Mouse (Mus musculus): ENCODE results near the gene Frmd4b.
"Not testable (repeated sequence)": the region's sequence is repeated elsewhere in the genome, so short reads cannot be mapped to it uniquely, and the experiment has no call there.

The Frmd4b gene

DNA sequence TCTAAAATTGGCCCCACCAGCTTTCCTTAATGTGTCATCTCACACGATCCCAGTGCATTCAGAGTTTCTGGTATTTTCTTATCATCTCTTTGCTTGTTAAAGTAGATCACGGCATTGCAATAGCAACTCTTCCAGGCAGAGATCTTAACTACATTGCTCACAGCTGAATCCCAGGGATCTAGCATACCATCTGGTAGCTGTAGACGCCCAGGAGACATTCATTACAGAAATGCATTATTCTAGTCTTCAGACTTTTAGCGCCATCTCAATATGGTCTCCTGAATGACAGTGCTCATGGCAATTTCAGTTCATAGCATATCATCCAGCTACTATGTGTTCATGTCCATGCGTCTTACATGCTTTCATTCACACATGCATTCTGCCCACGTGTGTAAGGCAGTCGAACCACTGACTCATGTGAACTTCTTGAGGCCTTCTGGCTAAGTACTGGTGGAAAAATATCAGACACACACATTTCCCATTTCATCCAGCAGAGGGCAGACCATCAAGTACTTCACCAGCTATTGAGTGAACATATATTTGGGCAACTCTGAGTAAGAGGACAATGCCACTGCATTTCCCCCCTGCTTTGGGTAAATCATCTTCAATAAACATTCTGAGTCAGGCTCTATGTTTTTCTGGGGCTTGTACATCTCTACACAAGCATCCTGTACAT lies 197.4 kb downstream of the Frmd4b start:
- peak; percentile 80 to 81 for DNase-seq (ENCODE audit: low spot score in 2 of 2)

DNA sequence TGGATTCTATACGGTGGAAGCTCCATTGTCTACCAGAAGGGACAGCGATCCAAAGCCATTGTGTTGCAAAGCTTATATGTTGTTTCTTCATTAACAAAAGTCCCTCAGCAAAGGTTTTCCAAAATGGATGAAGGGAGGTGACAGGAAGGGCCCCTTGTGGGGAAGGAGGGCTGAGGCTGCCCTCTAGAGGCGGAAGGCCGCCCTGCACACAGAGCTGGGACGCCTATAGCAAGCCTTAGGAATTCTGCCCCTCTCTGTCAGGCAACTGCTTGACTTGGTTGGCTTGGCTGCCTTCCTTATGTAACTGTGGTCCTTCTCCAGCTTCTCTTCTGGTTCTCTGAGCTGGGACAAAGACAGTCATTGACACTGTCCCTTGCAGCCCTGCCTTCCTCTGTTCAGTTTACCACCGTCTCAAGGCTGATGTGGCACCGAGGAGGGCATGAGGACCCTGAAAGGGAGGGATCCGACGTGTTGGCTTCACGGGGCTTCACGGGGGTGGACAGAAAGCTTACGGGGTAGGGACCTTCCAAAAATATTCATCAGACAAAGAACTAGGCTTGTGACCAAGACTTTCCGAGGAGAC lies 200.3 kb downstream of the Frmd4b start:
- DNase-seq (ENCODE audit: low spot score in 2 of 2), result peak in 1 of 2 experiments; percentile 63

DNA sequence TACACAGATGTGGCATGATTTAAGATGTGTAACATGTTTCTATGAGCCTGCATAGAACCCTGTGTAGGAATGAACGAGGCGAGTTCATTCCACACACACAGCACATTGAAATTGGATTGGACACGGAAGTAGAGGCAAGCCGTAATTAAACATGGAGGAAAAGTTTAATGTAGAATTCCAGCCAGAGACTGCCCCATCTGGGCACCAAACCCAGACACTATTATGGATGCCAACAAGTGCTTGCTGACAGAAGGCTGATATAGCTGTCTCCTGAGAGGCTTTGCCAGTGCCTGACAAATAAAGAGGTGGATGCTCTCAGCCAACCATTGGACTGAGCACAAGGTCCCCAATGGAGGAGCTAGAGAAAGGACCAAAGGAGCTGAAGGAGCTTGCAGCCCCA lies 201.8 kb downstream of the Frmd4b start:
- DNase-seq (ENCODE audit: low spot score in 2 of 2), result not testable (repeated sequence)

DNA sequence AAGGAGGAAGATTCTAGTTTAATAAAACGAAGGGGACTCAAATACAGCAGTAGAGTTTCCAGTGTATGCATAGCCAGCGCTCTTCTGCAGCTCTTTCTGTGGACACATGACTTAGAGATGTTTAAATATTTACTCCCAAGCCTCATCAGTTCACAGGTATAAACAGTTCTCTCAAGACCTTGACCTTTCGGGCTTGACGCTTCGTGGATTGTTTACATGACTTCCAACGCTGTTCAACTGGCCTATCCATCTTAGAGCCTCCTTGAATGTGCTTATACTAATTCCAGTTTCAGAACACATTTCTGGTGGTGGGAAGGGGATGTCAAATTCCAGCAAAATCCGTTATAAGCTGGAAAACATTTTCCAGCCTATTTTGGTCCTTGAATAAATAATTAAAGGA lies 203.9 kb downstream of the Frmd4b start:
- no peak for DNase-seq (ENCODE audit: low spot score in 2 of 2)

DNA sequence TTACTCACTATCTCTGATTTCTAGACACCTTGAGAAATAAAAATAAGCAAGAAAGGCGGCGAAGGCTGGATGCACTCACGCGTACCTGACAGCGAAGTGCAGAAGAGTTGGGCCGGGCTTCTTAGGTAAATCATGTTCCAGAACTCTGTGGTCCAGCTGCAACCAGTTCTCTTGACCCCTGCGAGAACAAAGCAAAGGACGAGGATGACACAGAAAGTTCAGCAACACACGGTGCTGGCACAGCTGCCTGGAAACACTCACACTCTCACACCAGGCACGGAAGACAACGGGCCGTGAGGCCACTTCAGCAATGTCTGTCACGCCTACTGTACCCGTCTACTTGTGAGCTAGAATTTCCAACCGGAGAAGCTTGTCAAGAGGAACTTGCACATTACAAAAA lies 204.9 kb downstream of the Frmd4b start:
- no peak for DNase-seq (ENCODE audit: low spot score in 2 of 2)

DNA sequence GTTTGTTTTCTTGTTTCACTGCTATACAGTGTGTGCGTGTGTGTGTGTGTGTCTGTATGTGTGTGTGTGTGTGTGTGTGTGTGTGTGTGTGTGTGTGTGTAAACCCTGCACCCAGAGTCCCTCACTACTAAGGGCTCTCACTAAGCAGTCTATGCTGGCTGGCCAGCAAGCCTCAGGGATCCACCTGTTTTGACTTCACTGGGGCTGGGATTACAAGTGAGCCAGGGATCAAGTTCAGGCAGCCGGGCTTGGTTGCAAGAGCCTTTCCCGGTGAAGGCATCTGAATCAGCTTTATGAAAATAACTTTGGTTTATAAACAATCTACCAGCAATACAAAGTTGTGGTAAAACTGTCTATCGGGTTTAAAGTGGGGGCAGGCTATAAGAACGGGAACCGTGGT lies 206.0 kb downstream of the Frmd4b start:
- no peak for DNase-seq (ENCODE audit: low spot score in 2 of 2)

DNA sequence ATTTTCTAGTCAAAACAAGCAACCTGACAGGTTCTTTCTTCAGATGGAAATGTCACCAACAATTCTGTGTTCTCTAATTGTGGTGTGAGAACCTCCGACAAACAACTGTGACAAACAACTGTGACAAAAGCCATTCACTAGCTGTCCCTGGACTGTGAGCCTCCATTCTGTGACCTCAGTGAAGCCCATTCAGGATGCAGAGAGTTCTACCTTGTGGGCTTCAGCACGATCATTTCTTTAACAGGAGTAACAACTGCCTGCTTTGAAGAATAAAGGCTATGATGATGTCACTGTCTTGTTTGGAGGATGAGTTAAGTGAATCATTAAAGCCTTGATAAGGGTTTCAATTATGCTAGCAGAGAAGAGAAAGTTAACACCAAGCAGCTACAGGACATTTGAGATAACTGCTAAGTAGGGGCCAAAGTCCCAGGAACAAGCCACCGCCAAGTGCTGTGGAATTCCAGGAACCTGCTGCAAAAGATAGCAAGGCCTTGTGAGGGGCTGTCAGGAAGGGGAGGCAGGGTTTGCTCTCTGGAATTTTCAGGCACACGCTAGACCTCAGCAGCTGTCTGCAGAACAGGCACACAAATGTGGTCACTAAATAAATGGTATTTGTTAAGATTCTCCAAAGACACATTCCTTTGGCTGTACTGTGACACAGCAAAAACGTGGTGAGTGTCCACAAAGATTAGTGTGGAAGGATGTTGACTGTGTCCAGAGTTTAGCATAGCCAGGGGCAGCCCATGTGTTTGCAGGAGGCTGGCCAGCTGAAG lies 207.7 kb downstream of the Frmd4b start:
- no peak for DNase-seq (ENCODE audit: low spot score in 2 of 2)

DNA sequence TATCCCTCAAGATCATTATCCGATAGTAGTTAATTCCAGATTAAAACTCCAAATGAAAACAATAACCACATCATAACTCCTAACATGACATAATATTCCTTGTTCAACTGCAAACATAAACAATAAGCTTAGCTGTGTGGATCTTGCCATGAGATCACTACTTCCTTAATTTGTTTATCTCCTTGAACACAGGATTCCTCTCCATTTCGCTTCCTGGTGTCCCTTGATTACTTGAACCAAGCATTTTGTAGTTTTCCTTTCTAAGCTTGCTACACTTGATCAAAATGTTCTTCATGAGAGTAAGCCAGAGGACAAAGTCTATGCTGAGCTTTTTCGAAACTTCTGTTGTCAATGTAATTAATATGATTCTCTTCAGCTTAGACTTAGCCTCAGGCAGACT lies 209.4 kb downstream of the Frmd4b start:
- DNase-seq (ENCODE audit: low spot score in 2 of 2), result no peak

DNA sequence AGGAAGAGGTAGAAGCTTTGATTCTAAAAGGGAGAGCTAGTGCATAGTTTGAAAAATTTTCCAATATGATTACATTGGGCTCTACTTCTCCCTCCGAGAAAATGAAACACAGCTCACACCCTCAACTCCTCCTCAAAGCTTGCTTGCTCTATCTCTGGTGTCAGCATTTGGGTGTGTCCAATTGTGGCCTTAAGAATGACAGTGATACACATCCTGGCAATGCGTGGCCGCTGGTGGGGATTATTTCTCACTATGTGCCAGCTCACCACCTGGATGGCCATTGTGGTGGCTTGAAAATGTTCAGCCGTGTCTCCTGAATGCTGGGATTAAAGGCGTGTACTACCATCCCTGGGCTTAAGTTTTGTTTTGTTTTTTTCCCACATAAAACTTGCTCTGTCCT lies 209.9 kb downstream of the Frmd4b start:
- no peak for DNase-seq (ENCODE audit: low spot score in 2 of 2)

DNA sequence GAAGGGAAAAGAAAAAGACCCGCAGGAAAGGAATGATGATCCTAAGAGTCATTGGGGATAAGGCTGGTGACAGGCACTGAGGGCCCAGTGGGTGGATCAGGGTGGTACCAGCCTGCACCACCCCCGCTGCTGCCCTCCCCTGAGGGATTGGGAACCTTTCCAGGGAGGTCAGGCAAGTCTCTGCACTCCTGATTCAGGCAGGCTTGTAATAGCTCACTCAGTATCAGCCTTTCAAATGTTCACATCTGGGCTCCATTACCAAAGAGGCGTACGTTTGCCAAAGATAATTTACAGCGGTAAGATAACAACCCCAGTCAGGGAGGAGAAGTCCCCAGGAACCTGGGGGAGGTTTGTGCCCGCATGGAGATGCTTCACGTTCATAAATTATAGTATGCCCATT lies 212.0 kb downstream of the Frmd4b start:
- DNase-seq (ENCODE audit: low spot score in 2 of 2), result no peak

DNA sequence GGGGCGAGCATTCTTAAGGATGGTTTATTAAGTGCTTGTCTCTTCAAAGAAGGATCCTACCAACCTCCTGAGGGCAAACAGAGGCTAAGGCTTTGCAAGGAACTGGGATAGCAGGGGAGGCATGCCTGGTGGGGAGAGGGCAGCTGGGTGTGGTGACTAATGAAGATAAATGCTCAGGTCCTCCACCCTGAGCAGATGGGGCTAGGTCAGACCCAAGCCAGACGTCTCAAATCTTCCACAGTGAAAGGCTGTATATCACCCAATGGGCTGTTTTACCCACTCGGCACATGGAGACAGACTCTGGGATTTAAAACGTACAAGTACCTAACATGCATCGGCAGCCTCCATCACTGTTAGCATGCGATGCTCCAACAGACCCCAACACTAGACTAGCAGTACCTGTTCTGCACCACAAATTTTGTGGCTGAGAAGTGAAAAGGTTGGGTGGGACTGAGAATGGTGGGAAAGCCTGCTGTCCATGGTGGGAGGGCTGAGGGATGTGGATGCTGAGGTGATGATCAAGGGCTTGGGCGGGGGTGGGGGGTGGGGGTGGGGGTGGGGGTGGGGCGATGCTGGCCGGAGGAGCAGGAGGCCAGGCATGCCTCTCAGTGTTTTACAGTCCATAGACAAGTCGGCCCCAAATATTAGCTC lies 214.4 kb downstream of the Frmd4b start:
- DNase-seq (ENCODE audit: low spot score in 2 of 2), result no peak

DNA sequence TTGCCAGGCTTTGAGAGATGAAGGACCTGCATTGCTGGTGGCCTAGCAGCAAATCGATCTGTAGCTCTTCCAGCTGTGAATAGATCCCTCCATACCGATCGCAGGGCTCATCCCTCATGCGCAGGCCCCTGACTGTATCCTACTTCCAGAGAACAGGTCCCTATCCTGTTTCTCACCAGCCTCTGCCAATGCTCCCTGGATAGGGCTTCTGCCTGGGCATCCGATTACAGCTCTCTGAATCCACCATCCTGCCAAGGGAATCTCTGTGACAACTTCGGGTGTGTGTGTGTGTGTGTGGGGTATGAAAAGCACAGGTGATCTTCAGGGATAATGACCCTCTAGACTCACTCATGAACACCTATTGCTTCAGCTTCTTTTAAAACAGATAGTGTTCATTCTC lies 216.9 kb downstream of the Frmd4b start:
- DNase-seq (ENCODE audit: low spot score in 2 of 2), result no peak

DNA sequence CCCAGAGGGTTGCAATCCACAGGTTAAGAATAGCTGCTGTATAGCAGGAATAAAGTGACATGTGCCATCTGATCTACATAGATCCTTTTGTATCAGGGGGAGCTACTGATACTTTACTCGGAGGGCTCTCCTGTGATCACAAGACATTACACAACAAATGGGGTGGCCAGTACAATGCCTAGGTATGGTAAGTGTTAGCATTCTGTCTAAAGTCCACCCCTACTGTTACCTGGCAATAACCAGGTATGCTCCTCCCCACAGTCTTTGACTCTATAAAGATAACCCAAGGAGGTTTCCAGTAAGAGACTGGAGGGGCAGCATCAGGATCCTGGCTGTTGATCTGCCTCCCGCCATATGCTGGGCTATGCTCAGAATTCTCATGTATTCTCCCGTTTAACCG lies 219.4 kb downstream of the Frmd4b start:
- DNase-seq (ENCODE audit: low spot score in 2 of 2), result no peak

DNA sequence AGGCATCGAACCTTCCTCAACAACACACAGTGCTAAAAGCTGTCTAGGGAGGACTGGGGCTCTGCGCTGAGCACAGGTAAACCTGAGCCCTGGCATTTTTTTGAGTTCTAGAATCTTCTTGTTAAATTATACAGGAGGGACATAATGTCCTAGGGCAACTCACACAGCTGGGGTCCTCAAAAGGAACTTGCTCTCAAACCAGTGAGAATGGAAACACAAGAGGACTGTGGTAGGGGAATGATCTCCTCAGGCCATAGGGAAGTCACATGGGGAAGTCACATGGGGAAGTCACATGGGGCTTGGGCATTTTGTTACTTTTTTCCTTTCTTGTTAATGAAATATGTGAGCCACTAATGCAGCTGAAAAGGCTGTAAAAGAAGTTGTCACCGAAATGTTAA lies 220.4 kb downstream of the Frmd4b start:
- no peak for DNase-seq (ENCODE audit: low spot score in 2 of 2)

DNA sequence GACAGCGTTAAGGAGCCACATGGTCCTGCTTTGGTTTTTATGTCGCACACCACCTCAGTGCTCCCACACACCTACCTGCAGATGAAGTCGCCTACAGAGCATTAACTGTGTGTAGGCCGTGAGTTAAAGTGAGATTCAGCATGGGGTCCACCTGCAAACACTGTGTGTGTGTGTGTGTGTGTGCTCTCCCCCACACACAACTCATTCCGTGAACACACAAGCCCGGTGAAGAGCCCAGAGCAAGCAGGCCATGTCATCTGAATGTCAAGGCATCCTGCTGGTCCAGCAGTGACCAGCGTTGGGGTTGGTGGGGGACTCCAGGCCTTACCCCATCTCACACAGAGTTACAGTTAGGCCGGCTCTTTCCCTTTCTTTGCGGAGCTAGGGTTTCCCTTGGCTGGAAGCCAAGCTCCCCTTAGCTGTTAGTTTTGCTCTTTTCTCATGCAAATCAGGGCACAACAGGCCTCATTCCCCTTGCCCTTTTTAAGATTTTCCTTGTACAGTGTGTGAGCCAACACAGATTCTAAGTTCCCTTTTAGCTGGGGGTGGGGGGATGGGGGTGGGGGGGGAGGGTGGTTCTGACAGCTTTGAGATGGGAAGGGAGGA lies 220.9 kb downstream of the Frmd4b start:
- DNase-seq (ENCODE audit: low spot score in 2 of 2), result peak; percentile 73

DNA sequence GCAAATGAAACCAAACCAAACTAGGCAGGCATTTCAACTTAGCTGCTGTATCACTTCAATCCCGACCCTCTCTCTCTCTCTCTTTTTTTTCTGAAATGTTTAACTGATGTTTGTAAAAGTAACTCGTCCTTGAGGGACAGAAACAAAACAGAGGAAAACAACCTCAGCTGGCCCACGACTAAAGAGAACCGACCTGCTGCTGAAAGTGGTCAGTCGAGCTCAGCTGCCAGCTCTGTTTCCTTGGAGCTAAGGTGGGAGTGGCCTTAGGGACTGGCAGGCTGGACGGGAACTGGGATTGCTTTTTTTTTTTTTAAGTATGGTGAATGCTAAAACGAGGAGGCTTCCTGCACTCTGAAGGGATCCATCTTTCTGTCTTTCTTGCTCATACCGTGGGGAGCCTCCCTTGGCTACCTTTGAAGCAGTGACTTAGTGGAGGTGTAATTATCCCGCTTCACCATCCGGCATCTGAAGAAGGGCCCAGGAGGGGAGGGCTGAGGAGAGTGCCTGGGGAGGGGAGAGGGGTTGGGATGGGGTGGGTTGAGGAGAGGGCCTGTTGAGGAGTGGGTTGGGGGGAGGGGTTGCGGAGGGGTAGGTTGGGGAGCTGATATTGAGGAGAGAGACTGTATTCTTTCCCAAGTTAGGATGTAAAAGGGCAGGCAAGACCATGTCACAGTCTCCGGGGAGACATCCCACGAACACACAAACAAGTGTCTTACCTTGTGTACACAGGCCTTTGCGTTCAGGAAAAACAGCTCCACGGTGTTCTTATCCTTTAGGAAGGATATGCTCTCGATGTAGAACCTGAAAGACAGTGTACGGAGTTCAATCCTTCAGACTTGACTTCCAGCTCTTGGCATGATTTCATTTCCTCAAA lies 221.6 kb downstream of the Frmd4b start:
- DNase-seq (ENCODE audit: low spot score in 2 of 2), result peak; percentile 59 to 66

DNA sequence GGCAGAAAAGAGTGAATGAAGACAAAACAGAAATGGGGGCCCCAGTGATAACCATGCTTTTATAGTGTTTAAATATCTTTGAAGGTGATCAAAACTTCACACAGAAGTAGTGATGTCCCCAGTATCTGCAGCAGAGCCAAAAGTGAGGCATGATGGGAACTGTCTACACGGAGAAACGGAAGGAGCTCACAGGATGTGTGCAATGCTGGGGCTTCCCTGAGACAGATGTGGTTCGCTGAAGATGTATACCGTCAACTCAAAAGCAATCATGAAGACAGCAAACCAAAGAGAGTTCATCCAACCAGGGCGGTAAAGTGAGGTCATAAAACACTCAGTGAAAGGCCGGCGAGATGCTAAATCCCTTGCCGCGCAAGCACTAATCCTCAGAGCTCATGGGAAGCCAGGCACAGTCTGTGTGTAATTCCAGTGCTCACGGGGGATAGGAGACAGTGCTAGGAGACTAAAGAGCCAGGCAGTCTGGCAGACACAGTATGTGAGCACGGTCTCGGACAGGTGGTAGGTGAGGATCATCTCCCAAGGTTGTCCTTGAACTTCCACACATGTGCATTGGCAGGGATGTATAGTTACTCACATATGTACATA lies 222.8 kb downstream of the Frmd4b start:
- DNase-seq (ENCODE audit: low spot score in 2 of 2), result no peak

DNA sequence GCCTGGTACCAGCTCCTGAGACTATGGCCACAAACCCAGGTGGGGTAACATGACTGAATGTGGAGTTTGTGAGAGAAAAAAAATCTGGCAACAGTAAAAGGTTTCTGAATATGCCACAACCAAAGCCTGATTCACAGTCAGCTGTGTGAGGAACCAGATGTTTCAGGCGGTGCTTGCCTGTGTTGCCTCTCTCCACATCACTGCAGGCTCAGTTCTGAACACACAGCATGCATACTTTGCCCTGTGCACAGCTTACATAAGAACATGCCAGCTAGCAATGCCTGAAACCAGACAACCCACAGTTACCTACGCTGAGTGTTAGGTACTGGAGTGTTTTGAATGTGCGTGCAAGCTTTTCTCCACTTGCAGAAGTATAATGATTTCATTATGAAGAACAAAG lies 224.4 kb downstream of the Frmd4b start:
- DNase-seq (ENCODE audit: low spot score in 2 of 2), result no peak

DNA sequence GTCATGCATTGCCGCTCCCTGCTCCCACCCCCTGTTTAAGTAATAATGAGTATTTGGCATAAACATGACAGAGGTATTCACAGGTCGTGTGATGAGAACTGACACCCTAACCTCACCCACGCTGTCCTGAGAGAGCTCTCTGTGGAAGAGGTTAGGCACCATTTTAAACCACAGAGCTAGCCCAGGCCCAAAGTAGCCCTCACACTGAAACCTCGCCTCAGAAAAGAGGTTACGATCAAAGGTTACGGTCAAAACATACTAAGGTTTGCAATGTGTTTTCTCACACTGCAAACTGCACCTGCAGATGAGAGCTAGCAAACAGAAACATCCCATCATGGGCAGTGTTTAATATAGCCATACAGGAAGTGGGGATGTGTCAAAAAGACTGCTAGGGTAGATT lies 230.0 kb downstream of the Frmd4b start:
- no peak for DNase-seq (ENCODE audit: low spot score in 2 of 2)

DNA sequence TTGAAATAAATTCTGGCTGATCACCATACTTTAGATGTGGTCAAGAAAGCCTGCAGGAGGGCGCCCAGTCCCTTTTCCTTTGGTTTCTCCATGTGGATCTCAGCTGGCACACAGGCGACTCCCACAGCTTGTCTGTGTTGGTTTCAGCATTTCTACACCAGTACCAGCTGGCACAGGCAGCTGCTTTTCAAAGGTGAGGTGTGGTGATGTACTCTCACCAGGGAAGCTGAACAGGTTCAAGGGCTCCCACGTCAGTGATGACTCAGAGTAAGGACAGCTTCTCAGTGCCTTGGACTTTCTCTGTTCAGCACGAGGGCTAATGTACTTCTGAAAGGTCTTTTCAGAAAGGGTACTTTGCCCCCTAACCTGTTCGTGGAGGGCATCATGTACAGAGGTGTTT lies 232.4 kb downstream of the Frmd4b start:
- no peak for DNase-seq (ENCODE audit: low spot score in 2 of 2)

DNA sequence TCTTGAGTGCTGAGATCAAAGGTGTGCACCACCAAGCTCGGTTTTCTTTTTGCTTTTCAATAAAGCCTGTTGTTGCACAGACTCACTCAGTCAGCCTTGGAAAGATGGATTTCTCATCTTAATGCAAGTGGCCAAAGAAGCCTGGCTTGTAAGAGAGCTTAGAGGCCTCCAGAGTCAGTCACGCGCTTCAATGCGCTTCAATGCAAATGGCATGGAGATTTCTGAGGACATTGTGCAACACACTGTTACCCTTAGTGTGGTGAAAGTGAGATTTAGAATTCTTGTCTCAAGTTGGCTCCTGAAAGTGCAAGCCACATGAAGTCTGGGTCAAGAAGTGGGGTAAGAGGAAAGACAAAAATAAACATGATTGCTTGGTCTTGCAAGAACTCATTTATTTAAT lies 236.1 kb downstream of the Frmd4b start:
- no peak for DNase-seq (ENCODE audit: low spot score in 2 of 2)
